Comparison of ENCODE assay signal across 8 mouse cellular contexts in the genomic region with DNA sequence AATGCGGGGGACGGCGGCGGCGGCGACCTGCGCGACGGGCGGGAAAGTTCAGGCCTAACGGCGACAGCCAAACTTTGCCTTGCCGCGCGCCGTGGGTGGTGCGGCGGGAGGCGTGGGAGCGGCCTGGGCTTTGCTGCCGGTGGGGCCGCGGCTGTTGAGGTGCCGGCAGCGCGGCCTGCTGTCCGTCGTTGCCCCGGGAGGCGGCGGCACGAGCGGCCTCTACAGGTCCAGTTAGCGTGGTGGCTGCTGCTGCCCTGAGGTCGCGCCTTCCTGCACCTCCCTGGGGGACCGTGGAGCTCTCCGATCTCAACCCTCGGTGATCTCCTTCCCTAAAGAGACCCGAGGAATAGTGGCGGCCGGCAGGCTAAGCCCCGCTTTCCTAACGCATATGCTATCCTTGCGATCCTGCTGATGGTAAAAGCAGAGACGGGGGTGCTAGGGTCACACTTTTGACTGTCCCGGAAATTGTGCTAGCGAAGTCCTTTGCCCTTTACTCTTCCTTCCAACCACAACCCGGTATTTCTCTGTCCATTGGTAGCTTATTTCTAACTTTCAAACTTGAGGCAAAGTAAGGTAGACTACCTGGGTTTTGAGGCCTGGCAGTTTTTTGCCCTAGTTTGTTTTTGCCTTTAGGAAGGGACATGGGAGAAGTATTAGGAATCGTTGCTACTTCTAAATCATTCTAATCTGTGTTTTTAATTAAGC. TPM values are rescaled to one million over a fixed set of nuclear protein-coding genes. Genes with fewer than 3 reads are reported as not detected.
DNase-seq lines count a peak whose midpoint lies in the region; ATAC-seq and TF ChIP-seq lines count a peak whose summit lies in the region.

No protein-coding gene starts in this region.

- peak; percentile 59 for ATAC-seq in intestine, postnatal 0 days
- ATAC-seq in neural tube, embryonic 12.5 days (ENCODE audit: low FRiP score, low read depth), result peak; percentile 34

- no peaks in the 10 kb centered on the region for H3K27me3 ChIP-seq in intestine, postnatal 0 days (replicated peaks; ENCODE audit: control insufficient read depth, insufficient read depth, low read length)
- no peaks in the 10 kb centered on the region for H3K27me3 ChIP-seq in neural tube, embryonic 12.5 days (replicated peaks)

- WGBS in intestine, postnatal 0 days, result under 1% methylated on average over 50 of the region's 50 CpGs
- under 1% methylated on average over 50 of the region's 50 CpGs for WGBS in neural tube, embryonic 12.5 days

- peak overlapping the region; percentile 98 for H3K4me3 ChIP-seq in layer of hippocampus, adult 2 months
- peak overlapping the region; percentile 87 for H3K4me3 ChIP-seq in brown adipose tissue, adult 24 weeks (ENCODE audit: insufficient read depth, low read depth, low read length)
- H3K4me3 ChIP-seq in intestine, postnatal 0 days (ENCODE audit: low read depth, low read length), result peak overlapping the region; percentile 96
- H3K4me3 ChIP-seq in neural tube, embryonic 12.5 days, result peak overlapping the region; percentile 93

- peak overlapping the region; percentile 71 for H3K4me2 ChIP-seq in intestine, postnatal 0 days (replicated peaks; ENCODE audit: low read depth)
- peak overlapping the region; percentile 82 for H3K4me2 ChIP-seq in neural tube, embryonic 12.5 days (replicated peaks)

- H3K27ac ChIP-seq in layer of hippocampus, adult 2 months, result peak overlapping the region; percentile 98
- H3K27ac ChIP-seq in brown adipose tissue, adult 24 weeks (replicated peaks; ENCODE audit: low read depth, low read length), result peak overlapping the region; percentile 82
- peak overlapping the region; percentile 98 for H3K27ac ChIP-seq in intestine, postnatal 0 days (ENCODE audit: low read depth, low read length)
- peak overlapping the region; percentile 93 for H3K27ac ChIP-seq in neural tube, embryonic 12.5 days

- peaks cover 5% of the 10 kb centered on the region; the same call in 1 of the 2 replicates for H3K4me1 ChIP-seq in brown adipose tissue, adult 24 weeks (ENCODE audit: control insufficient read depth, insufficient read depth, insufficient read length, low read length)
- peaks cover 7% of the 10 kb centered on the region; the same call in 1 of the 2 replicates for H3K4me1 ChIP-seq in intestine, postnatal 0 days (replicated peaks; ENCODE audit: control insufficient read depth, insufficient read depth, low read length)
- peaks cover 19% of the 10 kb centered on the region for H3K4me1 ChIP-seq in neural tube, embryonic 12.5 days

- H3K9me3 ChIP-seq in intestine, postnatal 0 days (ENCODE audit: control insufficient read depth), result no peaks in the 10 kb centered on the region
- H3K9me3 ChIP-seq in neural tube, embryonic 12.5 days, result no peaks in the 10 kb centered on the region

- DNase-seq in layer of hippocampus, adult 2 months (ENCODE audit: low spot score in 2 of 2), result no peak
- no peak for DNase-seq in layer of hippocampus, postnatal 36 days
- peak; percentile 22 to 45 for DNase-seq in gastrocnemius, adult 8-10 months (ENCODE audit: low spot score in 2 of 2)
- peak; percentile 67 to 72 for DNase-seq in lung, adult 18-20 months
- no peak for DNase-seq in thymus, postnatal 36 days

- no peaks in the 10 kb centered on the region for H3K36me3 ChIP-seq in intestine, postnatal 0 days (ENCODE audit: control insufficient read depth, insufficient read depth)
- no peaks in the 10 kb centered on the region for H3K36me3 ChIP-seq in neural tube, embryonic 12.5 days

- peak; percentile 65 for TF ChIP-seq CTCF in layer of hippocampus, adult 2 months (conservative IDR thresholded peaks at IDR 0.05)
- peak; percentile 74 for TF ChIP-seq CTCF in intestine, postnatal 0 days (IDR thresholded peaks at IDR 0.05; ENCODE audit: low read depth)

- peak overlapping the region; percentile 98 for H3K9ac ChIP-seq in intestine, postnatal 0 days (ENCODE audit: low read depth, low read length)
- peak overlapping the region; percentile 91 for H3K9ac ChIP-seq in neural tube, embryonic 12.5 days

RNA-seq across cellular contexts. Expression of a gene that starts 0.8 kb away (rescaled TPM):
- total RNA-seq in layer of hippocampus, adult 2 months (2021), result 10 to 100 TPM; 88.8 to 98.4 TPM
- 100 to 1,000 TPM in 1 of 2 experiments, 10 to 100 TPM in 1; 88.7 to 116 TPM for total RNA-seq in layer of hippocampus, postnatal 36 days (2021)
- 43.7 and 44.8 TPM in 2 replicates for polyA plus RNA-seq in brown adipose tissue, adult 24 weeks (2012; ENCODE audit: insufficient read depth, insufficient read length, missing spikeins)
- total RNA-seq in gastrocnemius, adult 8-10 months (2022), result 10 to 100 TPM; 17.6 to 24.7 (median 19.7) TPM
- 44.2 and 51.2 TPM in 2 replicates for polyA plus RNA-seq in intestine, postnatal 0 days (2015; fragmentation: Nextera tagmentation; extraction: Ambion mirVana)
- polyA plus RNA-seq in neural tube, embryonic 12.5 days (2016; fragmentation: Nextera tagmentation; extraction: Ambion mirVana), result 81.2 and 88.8 TPM in 2 replicates

RNA-seq across cellular contexts. Expression of a gene that starts 48.2 kb away (rescaled TPM):
- total RNA-seq in layer of hippocampus, adult 2 months (2021), result under 1 TPM; 0.51 to 0.54 TPM
- under 1 TPM; 0.48 to 0.70 TPM for total RNA-seq in layer of hippocampus, postnatal 36 days (2021)
- polyA plus RNA-seq in brown adipose tissue, adult 24 weeks (2012; ENCODE audit: insufficient read depth, insufficient read length, missing spikeins), result 2.7 and 4.6 TPM in 2 replicates
- not detected for total RNA-seq in gastrocnemius, adult 8-10 months (2022)
- 0.54 and 0.59 TPM in 2 replicates for polyA plus RNA-seq in intestine, postnatal 0 days (2015; fragmentation: Nextera tagmentation; extraction: Ambion mirVana)
- 0.40 and 0.84 TPM in 2 replicates for polyA plus RNA-seq in neural tube, embryonic 12.5 days (2016; fragmentation: Nextera tagmentation; extraction: Ambion mirVana)

RNA-seq across cellular contexts. Expression of a gene that starts 48.3 kb away (rescaled TPM):
- total RNA-seq in layer of hippocampus, adult 2 months (2021), result not detected
- not detected for total RNA-seq in layer of hippocampus, postnatal 36 days (2021)
- not detected in 2 replicates for polyA plus RNA-seq in brown adipose tissue, adult 24 weeks (2012; ENCODE audit: insufficient read depth, insufficient read length, missing spikeins)
- total RNA-seq in gastrocnemius, adult 8-10 months (2022), result not detected
- not detected in 2 replicates for polyA plus RNA-seq in intestine, postnatal 0 days (2015; fragmentation: Nextera tagmentation; extraction: Ambion mirVana)
- polyA plus RNA-seq in neural tube, embryonic 12.5 days (2016; fragmentation: Nextera tagmentation; extraction: Ambion mirVana), result not detected in 2 replicates

Comparison
In these comparisons a context has a peak if more than half of its experiments do, and no peak if none do; other contexts are left out.
1. DNase-seq: peak in gastrocnemius, adult 8-10 months (2 of 2) and lung, adult 18-20 months (2 of 2); none in layer of hippocampus, adult 2 months (0 of 2), layer of hippocampus, postnatal 36 days (0 of 2) and thymus, postnatal 36 days (0 of 2).
2. Peak in every context shown above with its lines, with median percentiles within 50 percentile points of each other: H3K27ac ChIP-seq and H3K4me3 ChIP-seq.